Mouse (Mus musculus): ENCODE measurements around the gene Phactr2. TPM values are rescaled to one million over a fixed set of nuclear protein-coding genes. Genes with fewer than 3 reads are reported as not detected.
A peak's percentile ranks its signal among the peaks of the same experiment; 100 is the strongest.

Gene Phactr2
- polyA plus RNA-seq, 1 experiment from 2014 or later = 24.0 TPM

DNA sequence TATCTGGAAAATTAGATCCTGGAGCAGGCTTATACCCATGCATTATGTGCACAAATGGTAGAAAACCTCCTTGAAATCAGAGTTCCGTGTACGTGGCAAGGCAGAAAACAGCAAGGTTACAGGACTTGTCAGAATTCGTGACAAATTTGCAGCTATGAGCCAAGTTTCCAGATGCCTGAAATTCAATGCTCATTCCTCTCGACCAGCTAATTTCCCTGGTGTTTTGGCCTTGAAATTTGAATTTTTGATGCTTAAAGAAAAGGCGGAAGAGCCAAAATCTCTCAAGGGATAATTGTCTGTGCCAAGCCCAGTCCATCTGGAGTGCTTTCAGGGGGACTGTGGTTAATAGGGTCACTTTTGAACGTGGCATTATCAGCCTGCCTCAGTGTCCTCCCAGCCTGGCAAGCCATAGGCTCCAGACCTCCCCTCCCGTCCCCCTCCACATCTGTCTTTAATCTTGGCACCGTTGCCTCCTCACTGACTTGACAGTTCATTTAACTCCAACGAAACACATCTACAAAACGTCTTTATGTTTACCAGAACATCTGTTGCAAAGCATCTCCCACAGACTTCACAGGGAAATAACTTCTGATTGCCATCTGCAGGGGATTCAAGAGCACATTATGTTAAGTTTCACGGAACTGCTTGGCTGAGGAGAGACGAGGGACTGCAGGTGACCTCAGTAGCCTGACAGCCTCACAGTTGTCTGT lies 303.3 kb downstream of the Phactr2 start:
- Histone ChIP-seq H3K27me3 (ENCODE audit: control insufficient read depth, insufficient read depth, low read length) (no peaks in the 10 kb centered on the region), H3K36me3 (replicated peaks; ENCODE audit: control insufficient read depth, insufficient read depth, low read depth, low read length) (no peaks in the 10 kb centered on the region), H3K27ac (replicated peaks; ENCODE audit: low read depth, low read length) (0 out of 2 replicates have a peak overlapping the region, but pooled peaks have one; percentile 13), H3K4me3 (ENCODE audit: low read depth, low read length) (no peak overlapping the region), H3K4me1 (ENCODE audit: control insufficient read depth, insufficient read depth, low read length) (peaks cover 3% of the 10 kb centered on the region), H3K9ac (replicated peaks; ENCODE audit: low read length) (no peak overlapping the region), H3K9me3 (replicated peaks; ENCODE audit: control insufficient read depth, low read length) (no peaks in the 10 kb centered on the region), H3K4me2 (ENCODE audit: low read depth, low read length) (peak overlapping the region; percentile 7)
- DNase-seq (ENCODE audit: low spot score) = peak; percentile 77
- peak; percentile 61; the same call in 1 of the 2 replicates for ATAC-seq (replicated peaks; ENCODE audit: insufficient number of reproducible peaks, low FRiP score, low TSS enrichment, low read depth)
- WGBS = 22% methylated on average over 12 of the region's 12 CpGs

GRCm38 (mm10) chr10:13168461-13168860 lies 305.8 kb downstream of the Phactr2 start:
- Histone ChIP-seq H3K9me3 (replicated peaks; ENCODE audit: control insufficient read depth, low read length) (no peaks in the 10 kb centered on the region), H3K4me3 (ENCODE audit: low read depth, low read length) (no peak overlapping the region), H3K27ac (replicated peaks; ENCODE audit: low read depth, low read length) (peak overlapping the region; percentile 28), H3K36me3 (replicated peaks; ENCODE audit: control insufficient read depth, insufficient read depth, low read depth, low read length) (no peaks in the 10 kb centered on the region), H3K9ac (replicated peaks; ENCODE audit: low read length) (no peak overlapping the region), H3K4me1 (ENCODE audit: control insufficient read depth, insufficient read depth, low read length) (peaks cover 3% of the 10 kb centered on the region), H3K27me3 (ENCODE audit: control insufficient read depth, insufficient read depth, low read length) (no peaks in the 10 kb centered on the region), H3K4me2 (ENCODE audit: low read depth, low read length) (no peak overlapping the region)
- 75% methylated on average over 5 of the region's 5 CpGs for WGBS
- DNase-seq (ENCODE audit: low spot score) (peak; percentile 39), ATAC-seq (replicated peaks; ENCODE audit: insufficient number of reproducible peaks, low FRiP score, low TSS enrichment, low read depth) (no peak)

GRCm38 (mm10) chr10:13162031-13162430 lies 312.2 kb downstream of the Phactr2 start:
- Histone ChIP-seq H3K9ac (replicated peaks; ENCODE audit: low read length) (no peak overlapping the region), H3K9me3 (replicated peaks; ENCODE audit: control insufficient read depth, low read length) (no peaks in the 10 kb centered on the region), H3K4me2 (ENCODE audit: low read depth, low read length) (no peak overlapping the region), H3K27me3 (ENCODE audit: control insufficient read depth, insufficient read depth, low read length) (no peaks in the 10 kb centered on the region), H3K36me3 (replicated peaks; ENCODE audit: control insufficient read depth, insufficient read depth, low read depth, low read length) (no peaks in the 10 kb centered on the region), H3K4me1 (ENCODE audit: control insufficient read depth, insufficient read depth, low read length) (no peaks in the 10 kb centered on the region), H3K27ac (replicated peaks; ENCODE audit: low read depth, low read length) (no peak overlapping the region), H3K4me3 (ENCODE audit: low read depth, low read length) (no peak overlapping the region)
- 85% methylated on average over 4 of the region's 4 CpGs for WGBS
- no peak for DNase-seq (ENCODE audit: low spot score)
- ATAC-seq (replicated peaks; ENCODE audit: insufficient number of reproducible peaks, low FRiP score, low TSS enrichment, low read depth) = no peak

GRCm38 (mm10) chr10:13160913-13161312 lies 313.3 kb downstream of the Phactr2 start:
- H3K36me3 ChIP-seq (replicated peaks; ENCODE audit: control insufficient read depth, insufficient read depth, low read depth, low read length) = no peaks in the 10 kb centered on the region
- H3K4me2 ChIP-seq (ENCODE audit: low read depth, low read length) = no peak overlapping the region
- DNase-seq (ENCODE audit: low spot score) (no peak), ATAC-seq (replicated peaks; ENCODE audit: insufficient number of reproducible peaks, low FRiP score, low TSS enrichment, low read depth) (no peak)
- H3K4me1 ChIP-seq (ENCODE audit: control insufficient read depth, insufficient read depth, low read length) = no peaks in the 10 kb centered on the region
- no peak overlapping the region for H3K27ac ChIP-seq (replicated peaks; ENCODE audit: low read depth, low read length)
- no peak overlapping the region for H3K9ac ChIP-seq (replicated peaks; ENCODE audit: low read length)
- no peaks in the 10 kb centered on the region for H3K27me3 ChIP-seq (ENCODE audit: control insufficient read depth, insufficient read depth, low read length)
- H3K4me3 ChIP-seq (ENCODE audit: low read depth, low read length) = no peak overlapping the region
- H3K9me3 ChIP-seq (replicated peaks; ENCODE audit: control insufficient read depth, low read length) = no peaks in the 10 kb centered on the region
- WGBS = 88% methylated on average over 4 of the region's 4 CpGs

Other genes starting within 250 kb of the Phactr2 start
- gene Fuca2, start 25.1 kb upstream of the Phactr2 start, polyA plus RNA-seq (2014; fragmentation: Nextera tagmentation; extraction: Ambion mirVana) = 40.1 and 47.1 TPM in 2 replicates
- gene Adat2, start 78.5 kb upstream of the Phactr2 start, polyA plus RNA-seq (2014; fragmentation: Nextera tagmentation; extraction: Ambion mirVana) = 4.7 and 4.8 TPM in 2 replicates
- 28.4 and 30.2 TPM in 2 replicates for gene Pex3, start 78.7 kb upstream of the Phactr2 start, polyA plus RNA-seq (2014; fragmentation: Nextera tagmentation; extraction: Ambion mirVana)